Mouse (Mus musculus): Measurements from ENCODE around the gene Shc4. TPM values are rescaled to one million over a fixed set of nuclear protein-coding genes. Genes with fewer than 3 reads are reported as not detected.

Shc4 gene
- polyA plus RNA-seq, 1 experiment from 2014 or later, result 1.1 TPM

GRCm38 (mm10) chr2:125716599-125716998 is 7.3 kb downstream of the Shc4 start:
- 74% methylated on average over 8 of the region's 8 CpGs for WGBS
- H3K27ac ChIP-seq (ENCODE audit: low read depth), result no peak overlapping the region
- no peak overlapping the region for H3K4me3 ChIP-seq (ENCODE audit: low read depth, low read length)
- no peak for TF ChIP-seq CTCF (IDR thresholded peaks at IDR 0.05; ENCODE audit: low read depth)
- no peaks in the 10 kb centered on the region for H3K36me3 ChIP-seq (ENCODE audit: insufficient read depth)
- H3K27me3 ChIP-seq (ENCODE audit: insufficient read depth, low read length), result peaks cover 5% of the 10 kb centered on the region
- no peak overlapping the region for H3K9ac ChIP-seq
- no peaks in the 10 kb centered on the region for H3K4me1 ChIP-seq (ENCODE audit: insufficient read depth)
- no peak for ATAC-seq (ENCODE audit: insufficient read depth)
- no peaks in the 10 kb centered on the region for H3K9me3 ChIP-seq (ENCODE audit: low read depth, low read length)
- DNase-seq, result no peak
- no peak overlapping the region for H3K4me2 ChIP-seq

GRCm38 (mm10) chr2:125706510-125706921 is 17.4 kb downstream of the Shc4 start:
- 63% methylated on average over 5 of the region's 5 CpGs for WGBS
- Histone ChIP-seq H3K4me2 (no peak overlapping the region), H3K27me3 (ENCODE audit: insufficient read depth, low read length) (no peaks in the 10 kb centered on the region), H3K9me3 (ENCODE audit: low read depth, low read length) (no peaks in the 10 kb centered on the region), H3K9ac (no peak overlapping the region), H3K4me3 (ENCODE audit: low read depth, low read length) (no peak overlapping the region), H3K4me1 (ENCODE audit: insufficient read depth) (0 out of 2 replicates have a peak, but pooled peaks cover 2% of the 10 kb centered on the region), H3K27ac (ENCODE audit: low read depth) (no peak overlapping the region), H3K36me3 (ENCODE audit: insufficient read depth) (no peaks in the 10 kb centered on the region)
- TF ChIP-seq CTCF (IDR thresholded peaks at IDR 0.05; ENCODE audit: low read depth), result no peak
- ATAC-seq (ENCODE audit: insufficient read depth) (no peak), DNase-seq (no peak)

DNA sequence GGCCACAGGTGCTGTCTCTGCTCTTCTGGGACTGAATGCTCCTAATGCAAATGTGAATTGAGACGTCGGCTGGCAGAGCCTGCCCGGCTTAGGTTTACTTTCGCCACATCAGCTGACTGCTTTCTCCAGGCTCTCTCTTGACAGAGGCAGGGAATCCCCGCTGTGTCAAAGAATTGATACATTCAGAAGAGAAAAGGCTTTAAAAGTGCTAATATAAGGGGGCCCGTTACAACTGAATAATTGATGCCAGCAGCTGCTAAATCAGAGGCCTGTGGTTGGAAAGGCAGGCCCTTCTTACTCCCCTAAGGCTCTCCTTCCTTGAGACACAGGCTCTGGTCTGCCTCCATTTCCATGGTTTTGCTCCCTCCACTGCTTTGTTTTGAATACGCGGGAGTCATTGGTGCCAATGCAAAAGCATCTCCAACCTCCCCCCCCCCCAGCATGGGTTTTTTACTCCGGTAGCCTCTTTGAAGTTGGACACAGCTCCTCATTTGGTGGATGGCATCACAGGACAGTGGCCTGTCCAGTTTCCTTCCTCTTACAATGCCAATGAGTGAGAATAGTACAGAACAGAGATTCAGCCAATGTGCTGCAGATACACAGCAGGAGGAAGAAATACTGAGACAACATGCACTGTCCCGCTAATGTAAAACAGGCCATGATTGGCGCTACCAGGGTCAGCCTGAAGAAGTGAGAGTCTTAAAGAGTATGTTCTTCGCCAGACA is 18.9 kb downstream of the Shc4 start:
- ATAC-seq (ENCODE audit: insufficient read depth), result no peak
- 60% methylated on average over 12 of the region's 12 CpGs for WGBS
- H3K4me3 ChIP-seq (ENCODE audit: low read depth, low read length), result no peak overlapping the region

GRCm38 (mm10) chr2:125702851-125703250 is 21.1 kb downstream of the Shc4 start:
- DNase-seq (no peak), ATAC-seq (ENCODE audit: insufficient read depth) (no peak)
- Histone ChIP-seq H3K4me2 (no peak overlapping the region), H3K9ac (no peak overlapping the region), H3K4me3 (ENCODE audit: low read depth, low read length) (no peak overlapping the region), H3K27ac (ENCODE audit: low read depth) (no peak overlapping the region), H3K27me3 (ENCODE audit: insufficient read depth, low read length) (no peaks in the 10 kb centered on the region), H3K9me3 (ENCODE audit: low read depth, low read length) (no peaks in the 10 kb centered on the region), H3K36me3 (ENCODE audit: insufficient read depth) (no peaks in the 10 kb centered on the region), H3K4me1 (ENCODE audit: insufficient read depth) (0 out of 2 replicates have a peak, but pooled peaks cover 2% of the 10 kb centered on the region)
- no peak for TF ChIP-seq CTCF (IDR thresholded peaks at IDR 0.05; ENCODE audit: low read depth)
- 72% methylated on average over 2 of the region's 2 CpGs for WGBS

More for the DNA sequence above, 18.9 kb downstream of the Shc4 start:
- Histone ChIP-seq H3K4me2 (no peak overlapping the region), H3K9ac (no peak overlapping the region), H3K4me1 (ENCODE audit: insufficient read depth) (0 out of 2 replicates have a peak, but pooled peaks cover 2% of the 10 kb centered on the region), H3K36me3 (ENCODE audit: insufficient read depth) (no peaks in the 10 kb centered on the region), H3K27me3 (ENCODE audit: insufficient read depth, low read length) (no peaks in the 10 kb centered on the region), H3K9me3 (ENCODE audit: low read depth, low read length) (no peaks in the 10 kb centered on the region), H3K27ac (ENCODE audit: low read depth) (no peak overlapping the region)
- TF ChIP-seq CTCF (IDR thresholded peaks at IDR 0.05; ENCODE audit: low read depth), result no peak
- DNase-seq, result no peak

- no peak overlapping the region for H3K9ac ChIP-seq
- ATAC-seq (ENCODE audit: insufficient read depth), result no peak
These were observed 22.3 kb downstream of the Shc4 start for GRCm38 (mm10) chr2:125701606-125702005.

DNA sequence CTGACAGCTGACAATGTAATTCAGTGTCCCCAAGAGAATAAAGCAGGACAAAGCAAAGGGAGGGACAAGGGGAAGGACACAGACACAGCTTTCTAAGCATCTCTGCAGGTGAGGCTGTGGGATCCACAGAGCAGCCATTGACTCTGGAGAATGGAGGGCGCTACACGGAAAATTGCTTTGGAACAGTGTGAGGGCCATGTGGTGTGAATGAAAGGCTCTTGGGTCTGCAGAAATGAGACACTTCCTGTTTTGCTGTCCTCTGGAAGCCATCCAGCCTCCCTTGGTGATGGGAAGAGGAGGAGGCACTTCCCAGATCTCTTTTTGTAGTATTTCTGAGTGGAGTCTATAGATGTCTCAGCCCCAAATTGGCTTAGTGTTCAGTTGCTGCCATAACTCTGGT is 27.7 kb downstream of the Shc4 start:
- Histone ChIP-seq H3K4me1 (ENCODE audit: insufficient read depth) (peaks cover 7% of the 10 kb centered on the region; the same call in 1 of the 2 replicates), H3K4me3 (ENCODE audit: low read depth, low read length) (no peak overlapping the region), H3K27ac (ENCODE audit: low read depth) (peak overlapping the region; percentile 42; the same call in 1 of the 2 replicates), H3K36me3 (ENCODE audit: insufficient read depth) (no peaks in the 10 kb centered on the region), H3K4me2 (no peak overlapping the region), H3K9me3 (ENCODE audit: low read depth, low read length) (no peaks in the 10 kb centered on the region), H3K9ac (no peak overlapping the region), H3K27me3 (ENCODE audit: insufficient read depth, low read length) (no peaks in the 10 kb centered on the region)
- peak; percentile 41; the same call in 1 of the 2 replicates for ATAC-seq (ENCODE audit: insufficient read depth)
- no peak for TF ChIP-seq CTCF (IDR thresholded peaks at IDR 0.05; ENCODE audit: low read depth)
- peak; percentile 63 for DNase-seq
- WGBS, result 59% methylated on average over 2 of the region's 2 CpGs

More at GRCm38 (mm10) chr2:125701606-125702005, 22.3 kb downstream of the Shc4 start:
- Histone ChIP-seq H3K27ac (ENCODE audit: low read depth) (no peak overlapping the region), H3K4me2 (no peak overlapping the region), H3K4me1 (ENCODE audit: insufficient read depth) (0 out of 2 replicates have a peak, but pooled peaks cover 2% of the 10 kb centered on the region), H3K9me3 (ENCODE audit: low read depth, low read length) (no peaks in the 10 kb centered on the region), H3K4me3 (ENCODE audit: low read depth, low read length) (no peak overlapping the region), H3K36me3 (ENCODE audit: insufficient read depth) (no peaks in the 10 kb centered on the region), H3K27me3 (ENCODE audit: insufficient read depth, low read length) (no peaks in the 10 kb centered on the region)
- TF ChIP-seq CTCF (IDR thresholded peaks at IDR 0.05; ENCODE audit: low read depth), result no peak
- 69% methylated on average over 2 of the region's 2 CpGs for WGBS
- no peak for DNase-seq

GRCm38 (mm10) chr2:125694798-125695197 is 29.1 kb downstream of the Shc4 start:
- WGBS, result 78% methylated on average over 2 of the region's 2 CpGs
- no peak for TF ChIP-seq CTCF (IDR thresholded peaks at IDR 0.05; ENCODE audit: low read depth)

More at GRCm38 (mm10) chr2:125694798-125695197, 29.1 kb downstream of the Shc4 start:
- peaks cover 7% of the 10 kb centered on the region; the same call in 1 of the 2 replicates for H3K4me1 ChIP-seq (ENCODE audit: insufficient read depth)
- no peak overlapping the region for H3K27ac ChIP-seq (ENCODE audit: low read depth)
- H3K4me3 ChIP-seq (ENCODE audit: low read depth, low read length), result no peak overlapping the region
- ATAC-seq (ENCODE audit: insufficient read depth), result no peak
- H3K9me3 ChIP-seq (ENCODE audit: low read depth, low read length), result no peaks in the 10 kb centered on the region
- H3K4me2 ChIP-seq, result no peak overlapping the region
- H3K36me3 ChIP-seq (ENCODE audit: insufficient read depth), result no peaks in the 10 kb centered on the region
- no peak overlapping the region for H3K9ac ChIP-seq
- no peaks in the 10 kb centered on the region for H3K27me3 ChIP-seq (ENCODE audit: insufficient read depth, low read length)
- no peak for DNase-seq

Data from lung, embryonic 14.5 days (tissue).